Mouse (Mus musculus) testis, postnatal 14 days (tissue): ENCODE data around the gene Rasal1.

Experiments used
- DNase-seq: peaks from one replicate; pipeline ENCODE4 v3.0.0; 2021; ENCODE audit warnings: low spot score

Gene Rasal1

GRCm38 (mm10) chr5:120648569-120649373 lies at the start of gene Rasal1:
Gene Rasal1 (plus strand): TSS chr5:120648812.
- DNase-seq, result peak; percentile 74

- no peak for DNase-seq
These were observed 49.0 kb upstream of the Rasal1 start for GRCm38 (mm10) chr5:120599625-120600024.

GRCm38 (mm10) chr5:120600946-120601668 lies 47.5 kb upstream of the Rasal1 start:
- DNase-seq, result peak; percentile 58

GRCm38 (mm10) chr5:120602210-120602609 lies 46.4 kb upstream of the Rasal1 start:
- no peak for DNase-seq

GRCm38 (mm10) chr5:120603515-120603914 lies 45.1 kb upstream of the Rasal1 start:
- DNase-seq, result no peak

GRCm38 (mm10) chr5:120604839-120605238 lies 43.8 kb upstream of the Rasal1 start:
- DNase-seq, result peak; percentile 66

- DNase-seq, result no peak
These were observed 43.4 kb upstream of the Rasal1 start for GRCm38 (mm10) chr5:120605241-120605661.

GRCm38 (mm10) chr5:120605688-120606087 lies 42.9 kb upstream of the Rasal1 start:
- peak; percentile 86 for DNase-seq

- no peak for DNase-seq
These were observed 41.9 kb upstream of the Rasal1 start for GRCm38 (mm10) chr5:120606590-120607200.

- DNase-seq, result no peak
These were observed 41.3 kb upstream of the Rasal1 start for GRCm38 (mm10) chr5:120607335-120607734.

GRCm38 (mm10) chr5:120609246-120609775 lies 39.3 kb upstream of the Rasal1 start:
- no peak for DNase-seq

GRCm38 (mm10) chr5:120610906-120611305 lies 37.7 kb upstream of the Rasal1 start:
- no peak for DNase-seq

- DNase-seq, result no peak
These were observed 37.2 kb upstream of the Rasal1 start for GRCm38 (mm10) chr5:120611416-120611815.

- DNase-seq, result peak; percentile 96
These were observed 36.2 kb upstream of the Rasal1 start, which contains the start of the genes Rita1 and Ddx54 for GRCm38 (mm10) chr5:120612442-120612821. Gene Rita1 (minus strand): TSS chr5:120612589. Gene Ddx54 (plus strand): TSS chr5:120612739.

- DNase-seq, result peak; percentile 100
These were observed 35.6 kb upstream of the Rasal1 start for GRCm38 (mm10) chr5:120612822-120613604.

GRCm38 (mm10) chr5:120615903-120616302 lies 32.7 kb upstream of the Rasal1 start:
- DNase-seq, result peak; percentile 61

- DNase-seq, result no peak
These were observed 29.8 kb upstream of the Rasal1 start for GRCm38 (mm10) chr5:120618778-120619177.

- no peak for DNase-seq
These were observed 29.4 kb upstream of the Rasal1 start for GRCm38 (mm10) chr5:120619201-120619600.

- DNase-seq, result peak; percentile 66
These were observed 28.1 kb upstream of the Rasal1 start for GRCm38 (mm10) chr5:120620375-120621077.

- no peak for DNase-seq
These were observed 27.4 kb upstream of the Rasal1 start for GRCm38 (mm10) chr5:120621078-120621765.
